Mouse (Mus musculus) layer of hippocampus, adult 8-10 months (tissue): Measurements from ENCODE around the gene Msi2. TPM values are rescaled to one million over a fixed set of nuclear protein-coding genes. Genes with fewer than 3 reads are reported as not detected.

Experiments
- DNase-seq, 2 experiments: peaks; one replicate each; pipeline ENCODE4 v3.0.0; 2022; ENCODE audit warnings: low spot score in 2 of 2
- total RNA-seq, 4 experiments: library from RNA; stranded (reverse); gene quantifications; 2 replicates each; pipeline ENCODE4 v1.2.4; 2022

Gene Msi2
- total RNA-seq, 4 experiments from 2014 or later = 102 to 121 (median 109) TPM

DNA sequence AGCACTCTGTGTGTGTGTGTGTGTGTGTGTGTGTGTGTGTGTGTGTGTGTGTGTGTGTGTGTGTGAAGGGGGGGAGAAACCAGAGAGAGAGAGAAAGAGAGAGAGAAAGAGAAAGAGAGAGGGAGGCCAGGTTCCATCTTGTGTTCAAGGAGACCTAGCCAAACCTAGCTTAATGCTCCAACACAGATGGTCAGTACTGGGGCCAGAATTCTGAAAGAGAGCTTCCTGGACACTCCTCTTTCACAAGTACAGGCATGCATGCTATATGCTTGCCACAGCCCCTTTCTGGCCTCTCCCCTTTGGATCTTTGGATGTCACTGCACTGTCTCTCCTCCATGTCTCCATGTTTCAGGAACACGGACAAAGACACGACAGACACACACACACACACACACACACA is 41.7 kb downstream of the Msi2 start:
- DNase-seq = no peak

DNA sequence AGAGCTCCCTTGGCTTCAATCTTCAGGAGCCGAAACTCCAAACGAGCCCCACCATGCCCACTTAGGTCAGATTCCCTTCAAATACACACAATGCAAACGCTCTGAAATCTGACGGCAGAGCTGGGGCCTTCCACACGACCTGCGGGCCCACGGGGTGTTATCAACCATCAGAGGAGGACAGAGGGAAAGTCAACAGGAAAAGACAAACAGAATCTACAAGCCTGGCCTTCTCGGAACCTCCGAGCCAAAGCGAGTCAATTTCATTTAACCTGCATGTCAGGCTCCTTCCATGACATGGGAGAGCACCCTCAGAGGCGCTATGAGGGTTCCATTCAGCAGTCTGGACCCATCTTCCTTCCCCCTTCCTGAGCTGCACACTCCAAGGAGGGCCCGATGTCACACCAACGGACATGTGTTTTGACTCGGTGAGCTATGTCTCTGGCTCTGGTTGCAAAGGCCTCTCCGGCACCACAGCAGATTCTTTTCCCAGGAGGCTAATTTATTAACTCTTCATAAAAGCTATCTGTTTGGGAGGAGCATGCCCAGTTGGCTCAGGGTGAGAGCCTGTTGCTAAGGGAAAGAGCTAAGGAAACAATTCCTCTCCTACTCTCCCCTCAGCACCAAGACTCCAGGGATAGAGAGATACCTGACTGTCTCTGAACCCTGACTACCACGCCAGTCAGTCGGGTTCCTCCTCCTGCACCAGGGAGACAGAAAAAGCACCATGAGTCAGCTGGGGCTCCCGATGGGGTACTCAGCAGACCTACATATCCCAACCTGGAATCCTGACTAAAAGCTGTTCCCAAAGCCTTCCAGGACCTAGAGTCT is 42.6 kb downstream of the Msi2 start:
- no peak for DNase-seq

DNA sequence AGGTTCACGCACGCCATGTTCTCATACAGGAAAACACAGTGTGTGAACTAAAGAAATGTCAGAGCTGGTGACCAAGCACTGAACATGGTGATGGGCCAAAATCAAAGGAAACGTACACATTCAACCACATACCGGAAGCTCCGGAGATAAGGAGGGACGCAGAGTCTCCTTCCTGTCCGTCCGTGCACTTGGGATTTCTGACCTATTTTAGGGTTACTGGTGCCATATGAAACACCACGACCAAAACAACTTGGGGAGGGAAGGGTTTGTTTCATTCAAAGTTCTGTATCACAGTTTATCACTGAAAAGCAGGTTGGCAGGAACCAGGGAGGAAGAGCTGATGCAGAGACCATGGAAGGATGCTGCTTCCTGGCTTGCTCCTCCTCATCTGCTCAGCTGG is 44.2 kb downstream of the Msi2 start:
- no peak for DNase-seq

DNA sequence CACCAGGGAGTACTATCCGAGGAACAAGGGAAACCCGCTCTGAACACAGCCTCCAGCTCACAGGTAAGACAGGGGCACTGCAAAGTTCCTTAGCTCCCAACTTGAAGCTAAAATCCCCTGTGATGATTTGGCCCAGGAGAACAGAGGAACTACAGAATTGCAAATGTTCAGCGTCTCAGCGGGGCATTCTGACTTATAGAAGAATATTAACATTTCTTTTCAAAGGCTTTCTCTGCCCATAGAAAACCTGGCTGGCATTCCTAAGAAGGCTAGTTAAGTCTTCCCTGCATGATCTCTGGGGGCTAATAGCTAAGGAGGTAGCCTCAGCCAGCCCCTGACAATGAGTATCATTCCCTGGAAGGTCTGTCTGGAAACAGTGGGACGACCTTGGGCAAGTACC is 47.4 kb downstream of the Msi2 start:
- DNase-seq = no peak

DNA sequence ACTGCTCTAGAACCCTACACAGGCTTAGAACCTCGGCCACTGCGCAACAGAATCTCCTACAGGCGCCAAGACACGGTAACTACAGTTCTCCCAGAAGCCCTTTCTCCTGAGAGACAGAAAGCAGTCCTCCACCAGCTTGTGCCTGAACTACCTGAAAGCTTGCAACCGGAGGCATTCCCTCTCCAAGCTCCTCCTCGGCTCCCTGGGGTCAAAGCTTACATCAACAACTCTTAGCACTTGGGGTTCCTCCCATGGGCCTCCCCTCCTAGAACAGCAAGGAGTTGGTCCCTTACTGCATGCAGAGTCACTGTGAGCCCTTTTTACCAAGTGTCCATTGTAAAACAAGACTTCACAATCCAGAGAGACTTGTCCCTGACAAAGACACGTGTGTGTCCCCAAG is 49.2 kb downstream of the Msi2 start:
- DNase-seq = no peak

DNA sequence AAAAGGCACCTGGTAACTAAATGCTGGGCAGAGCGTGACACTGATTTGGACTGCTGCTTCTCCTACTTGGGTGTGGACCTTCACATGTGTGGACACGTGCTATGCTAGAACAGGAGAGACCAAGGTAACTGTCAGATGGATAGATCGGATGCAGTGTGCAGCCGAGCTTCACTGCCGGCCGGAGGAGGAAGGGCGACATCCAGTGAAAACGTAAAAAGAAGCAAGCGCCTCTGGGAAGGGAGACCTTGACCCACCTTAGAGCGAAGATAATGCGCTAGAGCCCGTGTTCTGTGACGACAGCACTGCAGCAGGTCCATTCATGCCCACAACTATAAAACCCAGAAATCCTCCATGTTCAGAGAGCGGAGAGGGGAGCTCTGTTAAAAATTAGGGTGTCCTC is 50.0 kb downstream of the Msi2 start:
- DNase-seq = no peak

DNA sequence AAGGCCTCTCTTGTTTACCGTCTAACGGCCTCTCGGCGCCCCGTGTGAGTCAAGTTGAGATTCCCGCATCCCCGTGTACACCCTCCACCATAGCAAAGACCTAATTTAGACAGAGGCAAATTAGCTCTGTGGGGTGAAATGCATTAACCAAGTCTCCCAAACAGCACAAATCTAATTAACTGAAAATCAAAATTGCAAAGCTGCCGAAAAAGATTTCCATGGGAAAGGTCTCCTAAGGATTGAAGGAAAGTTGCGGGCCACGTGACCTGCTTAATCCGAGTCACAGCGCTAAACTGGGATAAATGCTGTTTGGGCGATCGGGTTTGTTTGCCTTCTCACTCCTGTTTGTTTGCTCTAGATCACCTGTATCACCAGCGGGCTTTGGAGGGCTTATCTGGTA is 52.5 kb downstream of the Msi2 start:
- DNase-seq = no peak

DNA sequence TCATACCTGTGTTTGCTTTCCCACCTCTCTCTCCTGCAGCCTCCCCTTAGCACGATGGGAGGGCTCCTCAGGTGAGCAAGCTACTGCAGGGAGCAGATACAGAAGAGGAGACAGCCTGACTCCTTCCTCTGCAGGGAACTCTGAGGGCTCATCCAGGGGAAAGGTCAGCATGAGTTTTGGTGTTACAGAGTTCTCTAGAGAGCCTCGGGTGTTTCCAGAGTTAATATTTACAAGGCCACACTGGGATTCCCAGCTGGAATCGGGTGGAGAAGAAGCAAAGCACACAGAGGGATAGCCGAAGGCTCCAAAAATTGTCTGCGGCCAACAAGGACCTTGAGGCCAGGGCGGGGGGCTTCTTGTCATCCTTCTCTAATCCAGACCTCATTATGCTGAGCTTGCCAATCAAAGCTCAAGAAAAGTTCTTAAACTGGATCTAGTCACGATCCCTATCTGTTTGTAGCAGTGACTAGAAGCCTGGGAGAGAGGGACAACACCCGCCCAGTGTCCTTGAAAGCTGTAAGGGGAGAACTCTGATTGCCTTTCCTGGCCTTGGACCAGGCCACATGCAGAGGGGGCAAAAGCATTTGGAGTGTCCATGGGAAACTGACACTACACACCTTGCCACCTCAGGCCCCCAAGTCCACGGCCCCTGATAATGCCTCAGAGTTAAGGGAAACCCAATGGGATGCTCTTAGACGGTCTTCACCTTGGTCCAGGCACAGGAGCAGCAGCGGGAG is 56.7 kb downstream of the Msi2 start:
- no peak for DNase-seq

DNA sequence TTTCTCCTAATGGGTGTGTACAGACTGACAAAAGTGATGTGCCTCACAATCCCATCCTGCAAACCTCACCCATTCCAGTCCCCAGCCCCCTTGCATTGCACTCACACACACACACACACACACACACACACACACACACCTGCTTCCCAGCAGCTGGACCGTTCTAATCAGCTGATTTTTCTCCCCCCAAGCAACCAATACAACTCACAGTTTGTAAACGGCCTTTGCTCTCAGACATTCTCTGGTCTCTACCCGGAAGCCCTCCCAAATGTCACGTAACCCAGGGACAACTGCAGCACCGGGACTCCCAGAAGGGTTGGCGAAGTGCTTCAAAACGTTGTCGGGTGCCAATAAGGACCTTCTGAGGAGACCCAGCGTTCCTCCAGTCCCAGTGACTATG is 57.9 kb downstream of the Msi2 start:
- no peak for DNase-seq

DNA sequence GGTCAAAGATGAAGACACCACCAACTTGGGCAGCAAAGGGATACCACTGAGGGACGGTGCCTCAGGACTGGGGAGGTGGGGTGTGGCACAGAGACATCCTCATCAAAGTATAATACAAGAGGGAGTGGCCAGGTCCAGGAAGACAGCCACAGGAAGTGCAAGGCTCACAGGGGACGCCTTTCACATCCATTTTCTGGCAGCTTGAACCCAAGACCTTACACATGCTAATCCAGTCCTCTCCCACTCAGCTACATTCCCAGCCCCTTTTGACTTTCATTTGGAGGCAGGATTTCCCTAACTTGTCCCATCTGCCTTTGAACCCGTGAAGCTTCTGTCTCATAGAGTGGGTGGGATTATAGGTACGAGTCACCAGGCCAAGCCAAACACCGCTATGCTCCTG is 59.4 kb downstream of the Msi2 start:
- no peak for DNase-seq

DNA sequence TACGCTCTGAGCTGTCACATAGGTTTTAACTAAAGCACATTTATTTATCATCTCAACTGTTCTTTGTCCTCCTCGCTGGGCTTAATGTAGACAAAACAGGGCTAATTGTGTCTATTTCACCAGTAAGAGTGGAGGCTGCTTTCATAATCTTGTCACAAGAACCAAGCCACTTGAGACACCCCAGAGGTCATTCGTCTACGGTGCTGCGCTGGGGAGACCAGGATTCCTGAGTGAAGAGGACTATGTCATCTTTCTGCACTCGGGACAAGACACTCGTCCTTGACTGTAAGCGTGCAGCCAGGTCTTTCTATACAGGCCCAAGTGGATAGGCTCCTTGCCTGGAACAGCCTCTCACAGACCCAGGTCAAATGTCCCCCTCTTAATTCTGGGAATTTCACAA is 62.5 kb downstream of the Msi2 start:
- no peak for DNase-seq

DNA sequence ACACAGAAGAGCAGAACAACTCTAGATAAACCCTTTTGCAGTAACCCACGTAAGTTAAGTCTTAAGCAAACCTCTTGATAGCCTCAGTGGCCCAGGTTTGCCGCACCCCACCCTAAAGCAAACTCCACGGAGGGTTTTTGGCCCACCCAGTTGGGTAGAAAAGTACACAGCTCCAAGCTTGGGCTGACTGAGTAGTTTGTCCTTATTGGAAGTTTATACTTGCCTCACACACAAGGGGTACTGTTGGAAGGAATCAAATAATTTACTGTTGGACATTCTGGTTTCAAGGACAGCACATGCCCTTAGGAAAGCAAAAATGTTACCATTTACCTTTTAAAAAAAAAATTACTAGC is 63.1 kb downstream of the Msi2 start:
- DNase-seq = no peak

DNA sequence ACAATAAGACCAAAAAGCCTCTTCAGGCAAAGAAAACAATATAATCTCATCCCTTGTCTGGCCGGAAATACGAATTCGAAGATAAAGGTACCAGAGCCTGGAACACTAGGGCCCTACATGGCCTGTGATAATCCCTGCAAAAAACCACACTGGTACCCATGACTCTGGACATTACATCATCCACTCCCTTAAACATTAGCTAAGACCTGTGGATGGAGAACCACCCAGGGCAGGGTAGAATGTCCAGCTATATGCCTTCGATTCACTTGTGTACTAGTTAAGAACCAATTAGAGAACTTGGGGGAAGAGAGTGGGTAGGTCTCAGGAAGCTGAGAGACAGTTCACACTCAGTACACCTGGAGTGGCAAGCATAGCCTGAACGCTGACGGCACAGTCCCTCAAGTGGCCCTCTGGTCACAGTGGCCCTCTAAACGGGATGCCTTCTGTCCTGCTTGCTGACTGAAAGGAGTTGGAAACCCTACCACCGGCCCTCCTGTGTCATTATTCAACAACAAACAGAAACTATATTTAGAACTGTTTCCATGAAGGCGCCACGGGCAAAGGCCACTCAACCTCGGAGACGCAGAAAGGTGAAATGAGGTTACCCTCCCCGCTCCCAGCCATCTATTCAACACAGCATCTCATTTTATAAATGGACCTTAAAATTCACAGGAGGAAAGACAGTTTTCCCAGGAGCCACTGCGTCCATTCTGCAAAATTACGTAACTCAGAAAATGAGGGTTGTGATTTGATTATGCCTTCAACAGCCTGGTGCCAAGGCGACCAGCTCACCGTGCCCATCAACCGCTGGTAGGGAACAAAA is 63.7 kb downstream of the Msi2 start:
- peak in 1 of 2 experiments; percentile 58 for DNase-seq

DNA sequence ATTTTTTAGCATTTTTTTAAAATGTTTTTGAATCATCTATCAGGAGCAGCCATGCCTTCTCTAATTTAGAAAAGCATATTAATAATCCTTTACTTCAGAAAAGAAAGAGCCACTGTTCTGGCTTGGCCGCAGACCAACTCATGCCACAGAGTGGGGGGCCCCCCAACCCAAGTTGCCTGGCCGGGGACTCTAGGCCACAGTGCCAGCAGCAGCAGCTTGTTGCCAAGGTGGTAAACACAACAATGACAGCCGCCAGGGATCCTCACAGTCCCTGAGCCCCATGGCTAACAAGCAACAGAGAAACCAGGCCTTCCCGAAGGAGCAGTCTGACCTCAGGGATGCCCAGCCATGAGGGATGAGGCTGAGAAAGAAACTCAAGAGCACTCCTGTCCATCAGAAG is 68.0 kb downstream of the Msi2 start:
- peak; percentile 62 to 67 for DNase-seq

DNA sequence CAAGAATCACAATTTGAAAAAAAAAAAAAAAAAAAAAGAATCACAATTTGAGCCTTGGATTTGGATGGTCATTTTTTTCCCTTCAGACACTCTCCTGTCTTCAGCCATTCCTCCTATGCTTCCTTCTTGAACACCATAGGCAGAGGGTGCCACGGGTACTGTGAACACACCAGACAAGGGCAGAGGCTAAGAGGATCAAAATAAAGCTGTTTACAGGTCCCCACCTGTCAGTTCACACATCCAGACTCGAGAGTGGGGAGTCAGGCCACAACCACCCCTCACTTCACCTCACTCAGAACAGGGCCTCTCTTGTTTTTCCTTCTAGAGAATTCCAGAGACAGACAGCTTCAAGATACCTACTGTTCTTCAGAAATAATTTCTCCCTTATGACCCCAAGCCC is 69.3 kb downstream of the Msi2 start:
- no peak for DNase-seq

DNA sequence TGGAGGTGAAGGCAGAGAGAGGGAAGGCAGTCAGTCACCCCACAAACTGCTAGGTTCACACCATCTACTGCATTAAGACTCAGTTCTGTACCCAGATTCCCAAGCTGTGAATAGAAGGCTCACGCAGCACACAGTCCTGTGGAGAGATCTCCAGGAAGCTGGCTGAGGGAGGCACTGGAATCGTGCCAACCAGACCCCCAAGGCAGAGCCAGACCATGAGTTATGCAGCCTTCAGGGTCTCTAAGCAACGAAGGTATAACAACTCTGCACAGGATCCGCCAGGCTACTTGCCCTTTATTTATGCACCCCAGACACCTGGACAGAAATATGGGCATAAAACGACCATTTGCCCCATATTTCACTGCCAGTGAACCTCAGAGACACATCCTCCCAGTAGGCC is 69.9 kb downstream of the Msi2 start:
- DNase-seq = no peak

DNA sequence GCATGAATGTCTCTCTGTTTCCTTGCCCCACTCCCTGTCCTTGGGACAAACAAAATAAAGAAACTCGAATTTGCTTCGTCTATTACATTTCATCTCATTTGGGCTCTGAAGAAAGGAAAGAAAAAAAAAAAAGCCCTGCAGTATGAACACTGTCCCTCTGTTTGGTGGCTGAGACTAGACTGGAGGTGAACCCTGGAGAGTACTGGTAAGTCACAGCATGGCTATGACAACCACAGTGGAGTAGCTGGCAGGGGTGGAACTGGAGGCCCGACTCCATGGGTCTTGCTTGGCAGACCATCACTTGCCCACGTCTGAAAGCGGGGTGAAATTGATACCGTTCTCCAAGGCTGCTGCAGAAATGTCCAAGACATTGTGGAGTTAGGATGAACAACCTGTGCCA is 71.8 kb downstream of the Msi2 start:
- no peak for DNase-seq

DNA sequence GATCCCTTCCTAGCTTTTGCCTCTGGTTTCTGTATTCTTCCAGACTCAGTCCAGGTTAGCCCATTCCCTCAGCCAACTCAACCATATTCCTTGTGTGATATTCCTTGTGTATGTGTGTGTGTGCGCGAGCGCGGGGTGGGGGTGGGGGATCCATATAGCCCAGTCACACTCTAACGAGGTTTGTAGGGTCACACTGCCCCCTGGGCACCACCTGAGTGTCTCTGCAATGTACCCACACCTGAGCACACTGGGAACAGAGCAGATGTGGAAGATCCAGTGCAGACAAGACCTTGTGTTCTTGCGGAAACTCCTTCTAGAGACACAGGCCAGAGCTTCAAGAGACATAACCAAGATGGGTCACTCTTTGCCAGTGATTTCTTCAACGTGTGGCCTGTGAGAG is 72.5 kb downstream of the Msi2 start:
- DNase-seq = no peak

DNA sequence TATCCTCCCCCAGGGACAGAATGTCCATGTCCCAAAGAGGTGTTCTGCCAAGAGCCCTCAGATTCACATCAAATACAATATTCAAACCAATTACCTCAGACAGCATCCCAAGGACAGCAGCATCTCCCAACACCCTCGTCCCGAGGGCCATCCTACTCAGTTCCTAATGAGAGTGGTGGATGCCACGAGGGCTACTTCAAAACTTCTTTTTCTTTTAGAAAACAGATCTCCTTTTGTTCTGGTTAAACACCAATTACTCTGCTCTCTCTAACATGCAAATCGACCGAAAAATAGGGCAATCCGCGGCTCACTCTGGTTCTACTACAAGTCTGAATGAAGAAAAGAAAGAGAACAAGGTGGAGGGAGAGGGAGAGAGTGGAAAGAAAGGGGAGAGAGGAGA is 73.6 kb downstream of the Msi2 start:
- DNase-seq = peak; percentile 26 to 31

DNA sequence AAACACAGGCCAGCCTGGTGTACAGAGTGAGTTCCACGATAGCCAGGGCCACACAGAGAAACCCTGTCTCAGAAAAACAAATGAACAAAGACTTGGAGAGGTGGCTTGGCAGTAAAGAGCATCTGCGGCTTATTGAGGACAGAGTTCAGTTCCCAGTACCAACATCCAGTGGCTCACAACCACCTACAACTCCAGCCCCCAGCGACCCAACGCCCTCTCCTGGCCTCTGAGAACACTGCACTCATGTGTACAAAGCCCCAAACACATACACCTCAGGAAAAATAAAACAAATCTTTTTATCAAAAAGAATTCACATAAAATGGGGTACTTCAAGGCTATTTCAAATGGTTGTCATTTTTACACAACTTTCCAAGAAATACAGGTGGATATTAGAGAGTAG is 78.5 kb downstream of the Msi2 start:
- DNase-seq = no peak

DNA sequence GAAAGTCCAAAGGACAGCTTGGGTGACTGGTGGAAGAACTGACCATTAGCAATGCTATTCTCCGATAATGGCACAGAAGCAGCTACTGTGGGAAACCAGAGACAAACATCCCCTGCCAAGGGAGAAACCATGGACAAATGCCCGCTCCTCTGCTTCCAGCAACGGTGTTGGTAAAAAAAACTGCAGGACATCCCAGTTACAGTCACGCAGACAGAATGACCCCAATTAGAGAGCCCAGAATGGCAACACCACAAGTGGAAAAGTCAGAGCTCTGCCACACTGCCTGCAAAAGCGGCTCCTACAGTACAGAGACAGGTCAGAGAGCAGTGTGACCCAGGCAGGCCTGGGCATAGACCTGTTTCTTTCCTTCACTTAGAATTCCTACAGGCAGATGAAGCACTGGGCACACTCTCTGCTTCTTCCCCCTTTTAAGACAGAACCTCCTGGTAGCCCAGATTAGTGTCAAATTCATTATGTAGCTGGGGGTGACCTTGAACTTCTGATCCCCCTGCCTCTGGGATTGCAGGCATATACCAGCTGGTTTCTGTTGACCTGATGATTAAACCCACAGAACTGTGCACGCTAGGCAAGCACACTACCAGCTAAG is 79.3 kb downstream of the Msi2 start:
- no peak for DNase-seq

DNA sequence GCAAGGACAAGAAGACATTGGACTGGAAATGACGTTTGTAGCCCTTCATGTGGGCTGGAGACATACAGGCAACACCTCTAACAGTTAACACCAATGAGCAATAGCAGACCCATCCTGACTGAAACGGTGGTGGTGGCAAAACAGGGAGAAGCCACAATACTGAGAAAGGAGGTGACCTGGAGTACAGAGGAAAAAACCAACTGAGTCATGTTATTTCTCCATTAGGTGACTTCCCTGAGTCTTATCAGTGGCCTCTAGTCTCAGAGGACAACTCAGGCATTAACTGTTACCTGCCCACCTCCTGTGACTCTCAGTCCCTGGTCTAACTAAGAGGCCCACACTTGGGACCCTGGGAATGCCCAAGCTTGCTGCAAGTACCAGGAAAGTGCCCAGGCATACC is 80.1 kb downstream of the Msi2 start:
- no peak for DNase-seq
